ENCODE assay signal across 8 mouse cellular contexts in genomic region chr5:134227574-134228248, GRCm38 (mm10). TPM values are rescaled to one million over a fixed set of nuclear protein-coding genes. Genes with fewer than 3 reads are reported as not detected.
A peak's percentile ranks its signal among the peaks of the same experiment; 100 is the strongest.
DNase-seq lines count a peak whose midpoint lies in the region; ATAC-seq and TF ChIP-seq lines count a peak whose summit lies in the region.

No protein-coding gene starts in this region.

- peak overlapping the region; percentile 25; the same call in 1 of the 2 replicates for H3K9ac ChIP-seq in heart, embryonic 14.5 days (ENCODE audit: low read length)

- DNase-seq in CD4-positive, CD25-positive, alpha-beta regulatory T cell, adult 2 months (ENCODE audit: low read depth, low spot score): peak; percentile 83
- DNase-seq in ovary, postnatal 36 days (ENCODE audit: low spot score): no peak

- 33% methylated on average over 11 of the region's 11 CpGs for WGBS in heart, embryonic 14.5 days
- 34% methylated on average over 11 of the region's 11 CpGs for WGBS in olfactory bulb, adult 2 months

- H3K4me2 ChIP-seq in heart, embryonic 14.5 days (ENCODE audit: low read length): no peak overlapping the region

- peak; percentile 13; the same call in 1 of the 2 replicates for TF ChIP-seq CTCF in olfactory bulb, adult 2 months (IDR thresholded peaks at IDR 0.05; ENCODE audit: insufficient read depth, low read depth, low read length)

- H3K4me3 ChIP-seq in megakaryocyte, embryonic 14.5 days (replicated peaks): peak overlapping the region; percentile 88
- no peak overlapping the region for H3K4me3 ChIP-seq in heart, embryonic 14.5 days (ENCODE audit: control insufficient read depth in 1 of 2, insufficient read depth in 1 of 2, low read depth in 1 of 2, low read length in 2 of 2)
- no peak overlapping the region for H3K4me3 ChIP-seq in olfactory bulb, adult 2 months (ENCODE audit: insufficient read depth, low read depth, low read length)

- H3K27ac ChIP-seq in heart, embryonic 14.5 days (replicated peaks in 1 of 2; ENCODE audit: control insufficient read depth in 1 of 2, insufficient read depth in 1 of 2, low read depth in 2 of 2, low read length in 2 of 2): no peak overlapping the region
- H3K27ac ChIP-seq in olfactory bulb, adult 2 months (ENCODE audit: insufficient read depth, low read depth, low read length): no peak overlapping the region

- no peaks in the 10 kb centered on the region for H3K9me3 ChIP-seq in megakaryocyte, embryonic 14.5 days
- H3K9me3 ChIP-seq in heart, embryonic 14.5 days (ENCODE audit: control insufficient read depth, low read length): no peaks in the 10 kb centered on the region

- no peak for ATAC-seq in CD4-positive, CD25-positive, alpha-beta regulatory T cell, adult 4 months
- no peak for ATAC-seq in megakaryocyte, adult 5-6 weeks (ENCODE audit: poor library complexity, severe bottlenecking)
- ATAC-seq in heart, embryonic 14.5 days (ENCODE audit: insufficient number of reproducible peaks, insufficient read depth, low FRiP score, low read depth): no peak
- no peak for ATAC-seq in monocyte, adult 5-6 weeks (replicated peaks; ENCODE audit: insufficient number of reproducible peaks, low FRiP score, low TSS enrichment, poor library complexity, severe bottlenecking)

- H3K27me3 ChIP-seq in megakaryocyte, embryonic 14.5 days (replicated peaks): no peaks in the 10 kb centered on the region
- peaks cover 3% of the 10 kb centered on the region; the same call in 1 of the 2 replicates for H3K27me3 ChIP-seq in heart, embryonic 14.5 days (ENCODE audit: control insufficient read depth, insufficient read depth, low read length)

- TF ChIP-seq POLR2A in olfactory bulb, adult 2 months (IDR thresholded peaks at IDR 0.05; ENCODE audit: insufficient read depth, low read depth, low read length): no peak

- H3K4me1 ChIP-seq in megakaryocyte, embryonic 14.5 days: peaks cover 98% of the 10 kb centered on the region
- H3K4me1 ChIP-seq in heart, embryonic 14.5 days (ENCODE audit: control insufficient read depth in 2 of 2, insufficient read depth in 2 of 2, low read length in 2 of 2): peaks cover 12 to 19% of the 10 kb centered on the region in 2 experiments
- peaks cover 13% of the 10 kb centered on the region for H3K4me1 ChIP-seq in olfactory bulb, adult 2 months (ENCODE audit: control insufficient read depth, insufficient read depth, low read length)

- H3K36me3 ChIP-seq in megakaryocyte, embryonic 14.5 days (replicated peaks; ENCODE audit: low read length): peaks cover 44% of the 10 kb centered on the region
- no peaks in the 10 kb centered on the region for H3K36me3 ChIP-seq in heart, embryonic 14.5 days (ENCODE audit: control insufficient read depth, insufficient read depth, low read length)

RNA-seq across cellular contexts. Expression of gene Ncf1, which starts 1.7 kb away (rescaled TPM):
- polyA plus RNA-seq in CD4-positive, CD25-positive, alpha-beta regulatory T cell, adult 4 months (2017; shearing (Covaris generic)): 10 to 100 TPM in 1 of 2 experiments, 1 to 10 TPM in 1; 8.8 to 15.8 TPM
- polyA plus RNA-seq in megakaryocyte, embryonic 14.5 days (2012; ENCODE audit: insufficient read depth, low replicate concordance): 52.7 and 124 TPM in 2 replicates
- total RNA-seq in megakaryocyte, adult 5-6 weeks (2015): 284 and 306 TPM in 2 replicates
- 339 and 371 TPM in 2 replicates for total RNA-seq in megakaryocyte, adult 5-6 weeks (2017)
- 3.0 and 3.4 TPM in 2 replicates for polyA plus RNA-seq in heart, embryonic 14.5 days (2014; fragmentation: Nextera tagmentation; extraction: Ambion mirVana)
- polyA plus RNA-seq in olfactory bulb, adult 2 months (2012; ENCODE audit: insufficient read depth, insufficient read length, low replicate concordance, missing spikeins): not detected in 2 replicates
- 101 to 207 TPM (median 172 TPM) in 3 replicates for total RNA-seq in monocyte, adult 5-6 weeks (2017)

RNA-seq across cellular contexts. Expression of gene Gtf2ird2, which starts 43.9 kb away (rescaled TPM):
- 1 to 10 TPM; 6.4 to 6.7 TPM for polyA plus RNA-seq in CD4-positive, CD25-positive, alpha-beta regulatory T cell, adult 4 months (2017; shearing (Covaris generic))
- 6.1 TPM in 1 of 2 replicates, not detected in the other for polyA plus RNA-seq in megakaryocyte, embryonic 14.5 days (2012; ENCODE audit: insufficient read depth, low replicate concordance)
- 2.7 and 4.4 TPM in 2 replicates for total RNA-seq in megakaryocyte, adult 5-6 weeks (2015)
- 2.5 and 3.2 TPM in 2 replicates for total RNA-seq in megakaryocyte, adult 5-6 weeks (2017)
- polyA plus RNA-seq in heart, embryonic 14.5 days (2014; fragmentation: Nextera tagmentation; extraction: Ambion mirVana): 6.2 and 6.5 TPM in 2 replicates
- not detected in 2 replicates for polyA plus RNA-seq in olfactory bulb, adult 2 months (2012; ENCODE audit: insufficient read depth, insufficient read length, low replicate concordance, missing spikeins)
- total RNA-seq in monocyte, adult 5-6 weeks (2017): 6.5 to 10.0 TPM (median 8.9 TPM) in 3 replicates

RNA-seq across cellular contexts. Expression of gene Rcc1l, which starts 51.1 kb away (rescaled TPM):
- 1 to 10 TPM; 1.7 to 2.6 TPM for polyA plus RNA-seq in CD4-positive, CD25-positive, alpha-beta regulatory T cell, adult 4 months (2017; shearing (Covaris generic))
- polyA plus RNA-seq in megakaryocyte, embryonic 14.5 days (2012; ENCODE audit: insufficient read depth, low replicate concordance): 7.8 and 12.3 TPM in 2 replicates
- total RNA-seq in megakaryocyte, adult 5-6 weeks (2015): 2.9 and 3.4 TPM in 2 replicates
- total RNA-seq in megakaryocyte, adult 5-6 weeks (2017): 1.8 and 2.1 TPM in 2 replicates
- polyA plus RNA-seq in heart, embryonic 14.5 days (2014; fragmentation: Nextera tagmentation; extraction: Ambion mirVana): 18.8 and 21.5 TPM in 2 replicates
- not detected in 2 replicates for polyA plus RNA-seq in olfactory bulb, adult 2 months (2012; ENCODE audit: insufficient read depth, insufficient read length, low replicate concordance, missing spikeins)
- 2.5 to 6.9 TPM (median 6.3 TPM) in 3 replicates for total RNA-seq in monocyte, adult 5-6 weeks (2017)
